In the genomic region with DNA sequence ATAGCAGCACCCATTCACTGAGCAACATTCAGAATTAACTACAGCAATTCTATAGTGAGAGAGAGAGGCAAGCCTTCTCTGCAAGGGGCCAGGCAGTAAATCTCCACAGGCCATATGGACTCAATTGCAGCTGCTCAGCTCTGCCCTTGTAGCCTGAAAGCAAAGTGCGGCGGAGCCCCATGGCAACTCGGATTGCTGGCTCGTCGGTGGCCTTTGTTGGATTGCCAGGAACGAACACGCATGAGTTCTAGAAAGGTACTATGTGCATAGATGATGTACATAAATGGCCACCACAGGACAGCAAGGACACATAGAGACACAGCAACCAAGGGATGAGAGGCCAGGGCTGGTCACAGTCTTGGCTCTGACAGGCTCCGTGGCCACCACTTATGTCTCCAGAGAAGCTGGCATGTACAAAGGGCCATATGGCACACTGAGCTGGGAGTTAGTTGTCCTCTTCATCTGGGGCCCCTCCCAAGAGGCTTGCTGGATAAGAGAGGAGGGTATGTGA, we compare ENCODE assay signal across 10 mouse cellular contexts.
DNase-seq lines count a peak whose midpoint lies in the region; ATAC-seq and TF ChIP-seq lines count a peak whose summit lies in the region.
"Had no signal": no experiment of that assay in that cellular context is flagged by ENCODE, and none has a peak within 500 bp of the region (broad histone marks: within the 10 kb centered on the region; RNA-seq: fewer than 3 reads in every experiment).

No protein-coding gene starts in this region.

- no peaks in the 10 kb centered on the region for H3K36me3 ChIP-seq in heart, embryonic 10.5 days
- H3K36me3 ChIP-seq in limb, embryonic 10.5 days = no peaks in the 10 kb centered on the region
- no peaks in the 10 kb centered on the region for H3K36me3 ChIP-seq in neural tube, embryonic 14.5 days (ENCODE audit: control insufficient read depth, insufficient read depth, low read length)
- no peaks in the 10 kb centered on the region for H3K36me3 ChIP-seq in liver, postnatal 0 days (replicated peaks; ENCODE audit: insufficient read depth, low read length)
- H3K36me3 ChIP-seq: lung, embryonic 15.5 days had no signal

- 66% methylated on average over 8 of the region's 8 CpGs for WGBS in heart, embryonic 10.5 days
- 20% methylated on average over 8 of the region's 8 CpGs for WGBS in limb, embryonic 10.5 days
- WGBS in neural tube, embryonic 14.5 days = 7% methylated on average over 8 of the region's 8 CpGs
- WGBS in liver, postnatal 0 days (ENCODE audit: insufficient replicate concordance) = 84% methylated on average over 8 of the region's 8 CpGs

- no peak for DNase-seq in heart, embryonic 10.5 days (ENCODE audit: low spot score)
- DNase-seq in heart, postnatal 14 days = no peak
- DNase-seq in embryo, embryonic 11 days = peak; percentile 83
- DNase-seq in limb, embryonic 10.5 days (ENCODE audit: low spot score) = peak; percentile 80
- no peak for DNase-seq in layer of hippocampus, postnatal 10 days (ENCODE audit: low spot score in 2 of 2)
- DNase-seq in liver, postnatal 0 days = no peak
- no peak for DNase-seq in gastrocnemius, adult 18-20 months (ENCODE audit: low spot score)

- peak; percentile 81 for ATAC-seq in neural tube, embryonic 14.5 days (ENCODE audit: low read depth)
- ATAC-seq in liver, postnatal 0 days = no peak
- ATAC-seq: activated CD4-positive, CD25-positive, alpha-beta regulatory T cell, adult 4 months had no signal

- intact Hi-C loops in heart, postnatal 14 days (cut with DNase I) = no loop called here

- H3K4me1 ChIP-seq in heart, embryonic 10.5 days = peaks cover 54% of the 10 kb centered on the region
- peaks cover 61% of the 10 kb centered on the region for H3K4me1 ChIP-seq in limb, embryonic 10.5 days
- peaks cover 21% of the 10 kb centered on the region for H3K4me1 ChIP-seq in neural tube, embryonic 14.5 days (ENCODE audit: control insufficient read depth, insufficient read depth, low read length)
- no peaks in the 10 kb centered on the region for H3K4me1 ChIP-seq in liver, postnatal 0 days (ENCODE audit: insufficient read depth)

- no peak overlapping the region for H3K4me3 ChIP-seq in heart, embryonic 10.5 days
- peak overlapping the region; percentile 31 for H3K4me3 ChIP-seq in limb, embryonic 10.5 days
- no peak overlapping the region for H3K4me3 ChIP-seq in neural tube, embryonic 14.5 days (ENCODE audit: low read depth, low read length)
- H3K4me3 ChIP-seq in liver, postnatal 0 days (ENCODE audit: low read depth, low read length) = no peak overlapping the region
- H3K4me3 ChIP-seq: lung, embryonic 15.5 days had no signal

- H3K27me3 ChIP-seq in heart, embryonic 10.5 days (ENCODE audit: insufficient read depth, poor library complexity, severe bottlenecking) = no peaks in the 10 kb centered on the region
- H3K27me3 ChIP-seq in limb, embryonic 10.5 days (ENCODE audit: low read depth, poor library complexity, severe bottlenecking) = no peaks in the 10 kb centered on the region
- no peaks in the 10 kb centered on the region for H3K27me3 ChIP-seq in neural tube, embryonic 14.5 days (ENCODE audit: control insufficient read depth, insufficient read depth, low read length)
- no peaks in the 10 kb centered on the region for H3K27me3 ChIP-seq in liver, postnatal 0 days (ENCODE audit: insufficient read depth, low read length)
- H3K27me3 ChIP-seq: lung, embryonic 15.5 days had no signal

- H3K9me3 ChIP-seq in heart, embryonic 10.5 days = no peaks in the 10 kb centered on the region
- H3K9me3 ChIP-seq in limb, embryonic 10.5 days (replicated peaks) = no peaks in the 10 kb centered on the region
- no peaks in the 10 kb centered on the region for H3K9me3 ChIP-seq in neural tube, embryonic 14.5 days (ENCODE audit: control insufficient read depth, low read length)
- no peaks in the 10 kb centered on the region for H3K9me3 ChIP-seq in liver, postnatal 0 days (ENCODE audit: low read length)
- H3K9me3 ChIP-seq: lung, embryonic 15.5 days had no signal

- H3K27ac ChIP-seq in heart, embryonic 10.5 days = peak overlapping the region; percentile 33; the same call in 1 of the 2 replicates
- H3K27ac ChIP-seq in limb, embryonic 10.5 days = peak overlapping the region; percentile 95
- peak overlapping the region; percentile 70 for H3K27ac ChIP-seq in neural tube, embryonic 14.5 days (ENCODE audit: low read depth, low read length)
- no peak overlapping the region for H3K27ac ChIP-seq in liver, postnatal 0 days (ENCODE audit: low read depth)
- H3K27ac ChIP-seq: lung, embryonic 15.5 days had no signal

- no peak for TF ChIP-seq EP300 in liver, postnatal 0 days (IDR thresholded peaks at IDR 0.05; ENCODE audit: low read depth)

- no peak overlapping the region for H3K4me2 ChIP-seq in neural tube, embryonic 14.5 days (ENCODE audit: low read depth, low read length)
- no peak overlapping the region for H3K4me2 ChIP-seq in liver, postnatal 0 days (ENCODE audit: low read depth, low read length)
- H3K4me2 ChIP-seq: lung, embryonic 15.5 days had no signal

- no peak overlapping the region for H3K9ac ChIP-seq in neural tube, embryonic 14.5 days (replicated peaks; ENCODE audit: low read depth, low read length)
- no peak overlapping the region for H3K9ac ChIP-seq in liver, postnatal 0 days (replicated peaks)
- H3K9ac ChIP-seq: lung, embryonic 15.5 days had no signal

- TF ChIP-seq CTCF in liver, postnatal 0 days (IDR thresholded peaks at IDR 0.05; ENCODE audit: low read depth) = no peak

Comparison
In these comparisons a context has a peak if more than half of its experiments do, and no peak if none do; other contexts are left out.
1. DNase-seq: peak in embryo, embryonic 11 days (single experiment) and limb, embryonic 10.5 days (single experiment); none in heart, embryonic 10.5 days (single experiment), heart, postnatal 14 days (0 of 2), layer of hippocampus, postnatal 10 days (0 of 2), liver, postnatal 0 days (single experiment) and gastrocnemius, adult 18-20 months (single experiment).